Mouse (Mus musculus) heart, postnatal 0 days (tissue): Measurements from ENCODE around the gene Snrpc.

Experiments used
- CTCF ChIP-seq: IDR thresholded peaks from 2 replicates; pipeline ENCODE4 v1.5.1; 2016; ENCODE audit warnings: antibody characterized with exemption, control low read depth, low read depth
- EP300 ChIP-seq: IDR thresholded peaks from 2 replicates; pipeline ENCODE4 v1.6.1; 2016; ENCODE audit warnings: antibody characterized with exemption, low read depth

GRCm38 (mm10) chr17:27865461-27865860 is 27.5 kb downstream of the Snrpc start:
- TF ChIP-seq CTCF (peak; percentile 11; the same call in 1 of the 2 replicates), EP300 (no peak)
